In the genomic region with DNA sequence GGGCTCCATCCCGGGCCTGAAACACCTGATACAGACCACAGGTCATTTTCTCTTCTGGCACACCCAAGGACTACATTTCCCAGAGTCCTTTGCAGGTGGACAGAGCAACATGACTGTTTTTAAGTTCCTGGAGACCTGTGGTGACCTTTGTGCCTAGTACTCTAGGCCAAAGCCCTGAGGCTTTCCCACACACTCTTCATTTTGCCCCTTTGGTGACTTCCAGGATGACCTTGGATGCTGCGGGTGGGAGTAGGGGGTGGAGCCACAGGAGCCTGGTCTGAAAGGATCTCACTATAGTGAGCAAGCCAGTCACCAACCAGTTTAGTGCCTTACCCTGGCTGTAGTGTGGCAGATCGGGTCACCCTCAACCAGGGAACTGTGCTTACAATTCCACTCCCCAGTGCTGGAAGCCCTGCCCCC, we compare ENCODE assay signal across 9 mouse cellular contexts. TPM values are rescaled to one million over a fixed set of nuclear protein-coding genes. Genes with fewer than 3 reads are reported as not detected.
DNase-seq lines count a peak whose midpoint lies in the region; ATAC-seq and TF ChIP-seq lines count a peak whose summit lies in the region.
"Had no signal": no experiment of that assay in that cellular context is flagged by ENCODE, and none has a peak within 500 bp of the region (broad histone marks: within the 10 kb centered on the region; RNA-seq: fewer than 3 reads in every experiment).

No protein-coding gene starts in this region.

- H3K9me3 ChIP-seq in kidney, embryonic 15.5 days (replicated peaks), result no peaks in the 10 kb centered on the region
- no peaks in the 10 kb centered on the region for H3K9me3 ChIP-seq in MEL (replicated peaks; ENCODE audit: insufficient read depth, low read length)
- 0 out of 2 replicates have a peak, but pooled peaks cover 3% of the 10 kb centered on the region for H3K9me3 ChIP-seq in liver, embryonic 12.5 days (replicated peaks)

- TF ChIP-seq RAD21 in MEL (IDR thresholded peaks at IDR 0.05; ENCODE audit: low read depth, low read length), result no peak

- no peak overlapping the region for H3K4me3 ChIP-seq in kidney, embryonic 15.5 days (replicated peaks)
- no peak overlapping the region for H3K4me3 ChIP-seq in MEL (ENCODE audit: control insufficient read depth in 1 of 2, insufficient read depth in 1 of 2, low read depth in 2 of 2, low read length in 2 of 2)
- H3K4me3 ChIP-seq in liver, embryonic 12.5 days, result no peak overlapping the region

- no peak for TF ChIP-seq CTCF in MEL (IDR thresholded peaks at IDR 0.05 in 2 of 3, conservative IDR thresholded peaks at IDR 0.05 in 1 of 3; ENCODE audit: control insufficient read depth in 1 of 3, insufficient read depth in 1 of 3, low read depth in 2 of 3, low read length in 3 of 3, poor library complexity in 1 of 3, severe bottlenecking in 1 of 3)

- no peak overlapping the region for H3K9ac ChIP-seq in kidney, embryonic 15.5 days
- H3K9ac ChIP-seq in MEL (ENCODE audit: control insufficient read depth, low read depth, low read length, poor library complexity, severe bottlenecking), result no peak overlapping the region
- H3K9ac ChIP-seq in liver, embryonic 12.5 days, result no peak overlapping the region

- 0 out of 2 replicates have a peak overlapping the region, but pooled peaks have one; percentile 24 for H3K4me2 ChIP-seq in kidney, embryonic 15.5 days
- H3K4me2 ChIP-seq in liver, embryonic 12.5 days, result peak overlapping the region; percentile 10; the same call in 1 of the 2 replicates

- H3K79me2 ChIP-seq in MEL (ENCODE audit: control insufficient read depth, insufficient read depth, low read length, poor library complexity), result no peaks in the 10 kb centered on the region

- no peaks in the 10 kb centered on the region for H3K36me3 ChIP-seq in kidney, embryonic 15.5 days
- no peaks in the 10 kb centered on the region for H3K36me3 ChIP-seq in MEL (ENCODE audit: control insufficient read depth in 1 of 2, insufficient read depth in 2 of 2, low read length in 2 of 2)
- no peaks in the 10 kb centered on the region for H3K36me3 ChIP-seq in liver, embryonic 12.5 days

- 47% methylated on average over 3 of the region's 3 CpGs for WGBS in kidney, embryonic 15.5 days
- WGBS in liver, embryonic 12.5 days (ENCODE audit: insufficient replicate concordance), result 48% methylated on average over 3 of the region's 3 CpGs

- no peaks in the 10 kb centered on the region for H3K27me3 ChIP-seq in kidney, embryonic 15.5 days
- no peaks in the 10 kb centered on the region for H3K27me3 ChIP-seq in MEL (ENCODE audit: control insufficient read depth in 1 of 2, insufficient read depth in 2 of 2, low read length in 2 of 2)
- peaks cover under 1% of the 10 kb centered on the region for H3K27me3 ChIP-seq in liver, embryonic 12.5 days (replicated peaks)

- TF ChIP-seq EP300 in MEL (IDR thresholded peaks at IDR 0.05; ENCODE audit: low read depth in 1 of 2, low read length in 2 of 2), result no peak

- no peak overlapping the region for H3K27ac ChIP-seq in kidney, embryonic 15.5 days
- H3K27ac ChIP-seq in MEL (ENCODE audit: control insufficient read depth, low read depth, low read length), result no peak overlapping the region
- 0 out of 2 replicates have a peak overlapping the region, but pooled peaks have one; percentile 5 for H3K27ac ChIP-seq in liver, embryonic 12.5 days

- ATAC-seq in kidney, embryonic 15.5 days (replicated peaks; ENCODE audit: low FRiP score), result no peak
- peak; percentile 28; the same call in 1 of the 2 replicates for ATAC-seq in liver, embryonic 12.5 days
- no peak for ATAC-seq in granulocyte monocyte progenitor cell, adult 5-6 weeks (replicated peaks; ENCODE audit: poor library complexity, severe bottlenecking)

- TF ChIP-seq POLR2A in MEL (IDR thresholded peaks at IDR 0.05; ENCODE audit: control insufficient read depth in 1 of 2, insufficient read depth in 1 of 2, low read depth in 1 of 2, low read length in 2 of 2, poor library complexity in 1 of 2), result no peak

- no peak for DNase-seq in kidney, postnatal 10 days
- no peak for DNase-seq in MEL (ENCODE audit: low read depth, low spot score)
- peak; percentile 59 for DNase-seq in embryo, embryonic 10.5 days (ENCODE audit: low spot score)
- no peak for DNase-seq in thymus, postnatal 36 days
- no peak for DNase-seq in ovary, adult 18-20 months (ENCODE audit: low spot score)
- DNase-seq: cerebellum, adult 11-12 months had no signal

- H3K4me1 ChIP-seq in kidney, embryonic 15.5 days, result peaks cover 19% of the 10 kb centered on the region
- 0 out of 4 replicates have a peak, but pooled peaks cover 0 to 5% of the 10 kb centered on the region in 2 experiments for H3K4me1 ChIP-seq in MEL (ENCODE audit: control insufficient read depth in 1 of 2, insufficient read depth in 2 of 2, low read length in 2 of 2)
- H3K4me1 ChIP-seq in liver, embryonic 12.5 days, result peaks cover 25% of the 10 kb centered on the region

TF ChIP-seq in MEL, 35 proteins besides CTCF, POLR2A, EP300 and RAD21:
- no peak for TF ChIP-seq BHLHE40 (IDR thresholded peaks at IDR 0.05; ENCODE audit: borderline replicate concordance, low read depth, low read length)
- peak; percentile 93 for TF ChIP-seq HCFC1 (IDR thresholded peaks at IDR 0.05; ENCODE audit: low read depth, low read length)
- TF ChIP-seq MYC (IDR thresholded peaks at IDR 0.05; ENCODE audit: low read depth, low read length), result no peak
- no peak for TF ChIP-seq MAZ (IDR thresholded peaks at IDR 0.05; ENCODE audit: low read depth, low read length)
- TF ChIP-seq ETS1 (IDR thresholded peaks at IDR 0.05; ENCODE audit: low read depth, low read length), result no peak
- TF ChIP-seq MYB (IDR thresholded peaks at IDR 0.05; ENCODE audit: low read depth, low read length), result no peak
- no peak for TF ChIP-seq ZMIZ1 (IDR thresholded peaks at IDR 0.05; ENCODE audit: low read depth, low read length)
- TF ChIP-seq MEF2A (IDR thresholded peaks at IDR 0.05; ENCODE audit: extremely low read depth, insufficient replicate concordance, low read depth, low read length, poor library complexity, severe bottlenecking), result no peak
- no peak for TF ChIP-seq MAX (IDR thresholded peaks at IDR 0.05; ENCODE audit: low read length)
- TF ChIP-seq MXI1 (IDR thresholded peaks at IDR 0.05; ENCODE audit: low read depth, low read length), result no peak
- TF ChIP-seq CHD1 (IDR thresholded peaks at IDR 0.05; ENCODE audit: low read depth, low read length), result no peak
- TF ChIP-seq TAL1 (IDR thresholded peaks at IDR 0.05; ENCODE audit: low read length), result no peak
- TF ChIP-seq USF1 (IDR thresholded peaks at IDR 0.05; ENCODE audit: low read depth, low read length), result no peak
- TF ChIP-seq ELF1 (IDR thresholded peaks at IDR 0.05; ENCODE audit: low read depth, low read length), result 0 out of 2 replicates have a peak, but pooled peaks have one; percentile 24
- no peak for TF ChIP-seq UBTF (IDR thresholded peaks at IDR 0.05; ENCODE audit: borderline replicate concordance, insufficient read depth, low read depth, low read length)
- TF ChIP-seq ZNF384 (IDR thresholded peaks at IDR 0.05; ENCODE audit: low read depth, low read length), result no peak
- TF ChIP-seq ZC3H11A (IDR thresholded peaks at IDR 0.05; ENCODE audit: low read depth, low read length), result no peak
- TF ChIP-seq POLR2AphosphoS5 (IDR thresholded peaks at IDR 0.05; ENCODE audit: borderline replicate concordance, low read depth, low read length), result no peak
- no peak for TF ChIP-seq GABPA (IDR thresholded peaks at IDR 0.05; ENCODE audit: low read depth, low read length)
- TF ChIP-seq TCF12 (IDR thresholded peaks at IDR 0.05; ENCODE audit: low read depth, low read length), result no peak
- no peak for TF ChIP-seq RCOR1 (IDR thresholded peaks at IDR 0.05; ENCODE audit: low read depth, low read length)
- TF ChIP-seq POLR2AphosphoS2 (IDR thresholded peaks at IDR 0.05; ENCODE audit: low read length), result no peak
- no peak for TF ChIP-seq E2F4 (IDR thresholded peaks at IDR 0.05; ENCODE audit: borderline replicate concordance, low read depth, low read length)
- TF ChIP-seq KAT2A (conservative IDR thresholded peaks at IDR 0.05; ENCODE audit: low read depth, low read length), result peak; percentile 59; the same call in 1 of the 2 replicates

RNA-seq across cellular contexts. Expression of a gene that starts 14.6 kb away (rescaled TPM):
- 16.0 TPM in 2 replicates for polyA plus RNA-seq in kidney, embryonic 15.5 days (2015; fragmentation: Nextera tagmentation; extraction: Ambion mirVana)
- 8.0 and 8.5 TPM in 2 replicates for total RNA-seq in MEL (2012; rRNA removed)
- 10 to 100 TPM; 15.8 to 33.1 TPM for polyA plus RNA-seq in MEL (2012; ENCODE audit: insufficient read depth in 1 of 2, insufficient read length in 2 of 2, low read depth in 1 of 2, low replicate concordance in 2 of 2, missing spikeins in 1 of 2)
- polyA plus RNA-seq in liver, embryonic 12.5 days (2016; fragmentation: Nextera tagmentation; extraction: Ambion mirVana), result 16.4 and 17.5 TPM in 2 replicates
- total RNA-seq in granulocyte monocyte progenitor cell, adult 5-6 weeks (2014; fragmentation: Nextera tagmentation), result 29.4 and 39.0 TPM in 2 replicates
- total RNA-seq in granulocyte monocyte progenitor cell, adult 5-6 weeks (2017), result 13.4 and 15.6 TPM in 2 replicates
